Mouse (Mus musculus) stomach, embryonic 15.5 days (tissue): ENCODE measurements around the gene Olfr523. TPM values are rescaled to one million over a fixed set of nuclear protein-coding genes. Genes with fewer than 3 reads are reported as not detected.

Experiments used
- ATAC-seq: fragments of 200-750 bp; cut with Nextera tagmentation; 2 replicates; pipeline ENCODE4 v1.8.0; 2017; ENCODE audit warnings: low read depth, moderate number of reproducible peaks, moderate TSS enrichment; ENCODE audit not compliant: insufficient read depth, low FRiP score
- H3K27ac ChIP-seq: fragments of 300-500 bp; sonication (generic); 2 replicates; pipeline ENCODE4 v1.5.1; 2015; ENCODE audit warnings: mild to moderate bottlenecking, inconsistent platforms
- H3K27me3 ChIP-seq: fragments of 300-500 bp; sonication (generic); replicated peaks from 2 replicates; pipeline ENCODE4 v1.6.1; 2015; ENCODE audit warnings: inconsistent platforms
- H3K36me3 ChIP-seq: fragments of 300-500 bp; sonication (generic); 2 replicates; pipeline ENCODE4 v1.6.1; 2015; ENCODE audit warnings: inconsistent platforms
- H3K4me1 ChIP-seq: fragments of 300-500 bp; sonication (generic); 2 replicates; pipeline ENCODE4 v1.6.1; 2015; ENCODE audit warnings: inconsistent platforms
- H3K4me2 ChIP-seq: fragments of 300-500 bp; sonication (generic); 2 replicates; pipeline ENCODE4 v1.6.1; 2015; ENCODE audit warnings: mild to moderate bottlenecking, inconsistent platforms
- H3K4me3 ChIP-seq: fragments of 300-500 bp; sonication (generic); replicated peaks from 2 replicates; pipeline ENCODE4 v1.5.1; 2015; ENCODE audit warnings: inconsistent platforms
- H3K9ac ChIP-seq: fragments of 300-500 bp; sonication (generic); 2 replicates; pipeline ENCODE4 v1.6.1; 2015; ENCODE audit warnings: inconsistent platforms
- H3K9me3 ChIP-seq: fragments of 300-500 bp; sonication (generic); 2 replicates; pipeline ENCODE4 v1.6.1; 2016; ENCODE audit warnings: inconsistent platforms
- WGBS: fragments of 180-500 bp; shearing (Covaris S2); methylation state at CpG from one replicate; pipeline ENCODE4 v1.1.7; 2015; 5-methylcytosine and 5-hydroxymethylcytosine counted together
- polyA plus RNA-seq: library from polyadenylated mRNA; unstranded; fragments of >200 nt; fragmentation: Nextera tagmentation; extraction: Ambion mirVana; gene quantifications from 2 replicates; pipeline ENCODE4 v1.2.1, GENCODE M21; 2015

Olfr523 gene
- polyA plus RNA-seq, 1 experiment from 2014 or later = not detected

DNA sequence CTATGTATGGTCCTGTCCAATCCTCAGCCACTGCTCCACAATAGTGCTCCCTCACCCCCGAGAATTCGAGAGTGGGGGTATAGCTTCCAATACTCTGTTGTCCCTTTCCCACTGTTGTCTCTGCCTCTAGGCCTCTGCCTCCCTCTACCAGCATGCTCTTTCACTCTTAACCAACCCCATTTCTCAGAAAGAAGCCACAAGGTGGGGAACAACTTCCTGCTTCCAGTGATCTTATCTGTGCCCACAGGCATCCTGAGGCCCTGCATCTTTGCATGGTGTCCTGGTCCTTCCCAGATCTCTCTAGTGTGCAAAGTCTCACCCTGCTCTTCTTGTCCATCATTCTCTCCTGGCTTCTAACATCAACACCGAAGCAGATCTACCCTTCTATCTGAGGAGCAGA is 33.9 kb downstream of the Olfr523 start:
- Histone ChIP-seq H3K4me2 (no peak overlapping the region), H3K36me3 (no peaks in the 10 kb centered on the region), H3K9ac (no peak overlapping the region), H3K4me1 (no peaks in the 10 kb centered on the region), H3K4me3 (no peak overlapping the region), H3K27ac (no peak overlapping the region), H3K27me3 (no peaks in the 10 kb centered on the region), H3K9me3 (no peaks in the 10 kb centered on the region)
- ATAC-seq = no peak
- WGBS = 78% methylated on average over 3 of the region's 3 CpGs

DNA sequence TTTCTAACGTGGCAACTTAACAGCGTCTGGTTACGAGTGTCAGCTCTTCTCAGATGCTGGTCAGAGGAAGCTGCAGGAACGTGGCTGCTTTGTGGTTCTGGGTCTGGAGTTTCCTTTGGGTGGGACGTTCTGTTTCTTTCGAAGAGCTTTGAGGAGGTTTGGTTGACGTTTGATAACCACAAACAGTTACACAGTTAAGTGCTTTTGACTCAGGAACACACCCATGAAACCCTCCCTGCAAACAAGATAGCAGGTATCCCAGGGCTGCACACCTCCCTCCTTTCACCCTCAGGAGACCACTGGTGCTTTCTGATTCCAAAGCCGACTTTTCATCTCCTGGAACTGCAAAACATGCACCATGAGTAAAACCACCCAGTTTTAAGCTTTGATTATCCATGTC is 35.1 kb downstream of the Olfr523 start:
- H3K4me1 ChIP-seq = no peaks in the 10 kb centered on the region
- 63% methylated on average over 8 of the region's 8 CpGs for WGBS
- no peak overlapping the region for H3K4me2 ChIP-seq
- no peaks in the 10 kb centered on the region for H3K9me3 ChIP-seq
- 0 out of 2 replicates have a peak, but pooled peaks have one; percentile 31 for ATAC-seq
- no peak overlapping the region for H3K27ac ChIP-seq
- H3K9ac ChIP-seq = no peak overlapping the region
- no peaks in the 10 kb centered on the region for H3K27me3 ChIP-seq
- no peak overlapping the region for H3K4me3 ChIP-seq
- no peaks in the 10 kb centered on the region for H3K36me3 ChIP-seq

DNA sequence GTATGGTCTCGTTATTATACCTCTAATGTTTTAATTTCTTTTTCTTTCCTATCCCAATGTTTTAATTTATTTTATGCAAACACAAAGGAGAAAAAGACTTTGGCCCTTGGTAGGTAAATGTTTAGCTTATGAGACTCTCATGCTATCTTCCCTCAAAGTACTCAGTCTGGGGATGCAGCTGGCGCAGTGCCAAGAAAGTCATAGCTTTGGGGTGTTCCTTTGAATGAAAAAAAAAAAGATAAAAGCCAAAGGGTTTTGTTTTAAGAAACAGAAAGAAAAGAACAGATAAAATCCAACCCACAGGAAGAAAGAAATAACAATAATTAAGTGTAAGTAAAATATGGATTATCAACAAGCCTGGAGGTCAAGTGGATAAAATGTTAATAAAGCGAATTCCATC is 35.7 kb downstream of the Olfr523 start:
- H3K4me1 ChIP-seq = no peaks in the 10 kb centered on the region
- no peak for ATAC-seq
- 69% methylated on average over 3 of the region's 3 CpGs for WGBS
- no peak overlapping the region for H3K4me3 ChIP-seq
- H3K36me3 ChIP-seq = no peaks in the 10 kb centered on the region
- no peak overlapping the region for H3K4me2 ChIP-seq
- no peaks in the 10 kb centered on the region for H3K27me3 ChIP-seq
- H3K27ac ChIP-seq = no peak overlapping the region
- no peaks in the 10 kb centered on the region for H3K9me3 ChIP-seq
- no peak overlapping the region for H3K9ac ChIP-seq

DNA sequence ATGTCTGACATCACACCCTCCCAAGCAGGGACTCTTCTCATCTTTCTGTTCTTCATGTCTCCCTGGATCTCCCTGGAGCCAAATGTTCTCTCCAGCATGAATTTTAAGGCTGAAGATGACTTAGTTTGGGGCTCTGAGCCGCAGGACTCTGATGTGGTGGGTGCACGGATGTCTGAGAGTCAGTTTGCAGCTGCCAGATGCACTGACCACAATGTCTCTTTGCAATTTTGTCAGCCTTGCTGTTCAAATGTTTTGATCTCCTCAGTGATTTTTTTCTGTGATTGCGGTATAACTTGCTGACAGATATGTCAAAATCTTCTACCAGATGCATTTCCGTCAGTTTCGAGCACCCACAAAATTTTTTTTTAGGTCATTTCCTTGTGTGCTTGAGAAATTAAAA is 40.8 kb downstream of the Olfr523 start:
- WGBS = 77% methylated on average over 5 of the region's 5 CpGs
- Histone ChIP-seq H3K27ac (no peak overlapping the region), H3K4me2 (no peak overlapping the region), H3K36me3 (no peaks in the 10 kb centered on the region), H3K4me1 (no peaks in the 10 kb centered on the region), H3K27me3 (no peaks in the 10 kb centered on the region), H3K9me3 (no peaks in the 10 kb centered on the region), H3K4me3 (no peak overlapping the region), H3K9ac (no peak overlapping the region)
- ATAC-seq = no peak

DNA sequence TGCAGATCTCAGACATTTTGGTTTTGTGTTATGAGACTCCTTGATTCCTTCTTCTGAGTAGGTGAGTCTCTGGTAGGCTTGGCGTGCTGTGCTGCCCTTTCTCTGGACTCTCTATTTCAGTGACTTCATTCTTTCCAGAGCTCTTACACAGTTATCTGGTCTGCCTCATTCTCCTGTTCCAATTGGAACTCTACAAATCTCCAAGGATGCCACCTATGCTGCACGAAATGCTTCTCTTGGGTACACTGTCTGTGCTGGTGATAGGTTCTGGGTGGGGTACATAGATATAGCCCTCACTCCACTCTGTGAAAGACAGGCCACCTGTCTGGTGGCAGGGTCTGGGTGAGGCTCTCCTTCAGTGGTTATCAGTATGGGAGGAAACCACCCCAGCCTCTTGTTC is 45.0 kb downstream of the Olfr523 start, which contains the start of gene Cd163l1:
TSS of gene Cd163l1 (plus strand) at position 301 of the 400 bp plus-strand sequence.
- no peaks in the 10 kb centered on the region for H3K27me3 ChIP-seq
- H3K9ac ChIP-seq = no peak within 1 kb of the TSS
- H3K4me1 ChIP-seq = no peaks in the 10 kb centered on the region
- 88% methylated on average over 2 of the region's 2 CpGs for WGBS
- no peak within 1 kb of the TSS for H3K4me3 ChIP-seq
- H3K27ac ChIP-seq = no peak within 1 kb of the TSS
- no peak within 1 kb of the TSS for H3K4me2 ChIP-seq
- no peak for ATAC-seq
- no peaks in the 10 kb centered on the region for H3K9me3 ChIP-seq
- H3K36me3 ChIP-seq = no peaks in the 10 kb centered on the region

DNA sequence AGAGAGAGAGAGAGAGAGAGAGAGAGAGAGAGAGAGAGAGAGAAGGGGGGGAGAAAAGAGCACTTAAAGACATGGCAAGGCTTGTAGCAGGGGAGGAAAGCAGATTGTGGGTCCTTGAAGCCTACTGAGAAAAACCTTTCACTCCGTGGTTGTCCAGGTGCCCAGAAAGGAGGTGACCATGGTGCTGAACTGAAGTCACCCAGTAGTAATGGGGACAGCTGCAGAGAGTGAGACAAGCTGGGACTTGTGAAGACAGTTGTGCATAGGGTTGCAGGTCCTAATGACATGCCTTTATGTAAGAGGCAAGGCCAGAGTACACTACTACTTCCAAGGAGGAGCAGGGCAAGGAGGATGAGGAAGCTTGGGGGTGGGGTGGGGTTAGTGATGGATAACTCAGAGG is 46.3 kb downstream of the Olfr523 start:
- Histone ChIP-seq H3K4me2 (no peak overlapping the region), H3K27me3 (no peaks in the 10 kb centered on the region), H3K9ac (no peak overlapping the region), H3K9me3 (no peaks in the 10 kb centered on the region), H3K36me3 (no peaks in the 10 kb centered on the region), H3K4me3 (no peak overlapping the region), H3K27ac (no peak overlapping the region), H3K4me1 (no peaks in the 10 kb centered on the region)
- no peak for ATAC-seq
- WGBS = 16% methylated on average over 1 of the region's 1 CpGs

DNA sequence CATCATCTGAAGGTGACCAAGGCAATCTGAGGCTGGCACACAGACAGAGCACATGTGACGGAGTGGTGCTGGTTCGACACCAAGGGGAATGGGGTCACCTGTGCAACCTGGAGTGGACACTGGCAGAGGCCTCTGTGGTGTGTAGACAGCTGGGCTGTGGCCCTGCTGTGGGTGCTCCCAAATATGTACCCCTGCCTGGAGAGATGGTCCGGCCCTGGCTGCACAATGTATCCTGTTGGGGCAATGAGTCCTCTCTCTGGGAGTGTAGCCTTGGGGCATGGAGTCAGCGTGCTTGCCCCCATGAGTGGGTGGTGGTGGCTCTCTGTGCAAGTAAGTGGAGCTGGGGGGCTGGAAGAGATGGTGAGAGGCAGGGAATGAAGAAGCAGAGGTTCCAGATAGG is 47.4 kb downstream of the Olfr523 start:
- Histone ChIP-seq H3K4me2 (no peak overlapping the region), H3K9ac (no peak overlapping the region), H3K27ac (no peak overlapping the region), H3K36me3 (no peaks in the 10 kb centered on the region), H3K27me3 (no peaks in the 10 kb centered on the region), H3K9me3 (no peaks in the 10 kb centered on the region), H3K4me3 (no peak overlapping the region), H3K4me1 (no peaks in the 10 kb centered on the region)
- 74% methylated on average over 4 of the region's 4 CpGs for WGBS
- no peak for ATAC-seq

DNA sequence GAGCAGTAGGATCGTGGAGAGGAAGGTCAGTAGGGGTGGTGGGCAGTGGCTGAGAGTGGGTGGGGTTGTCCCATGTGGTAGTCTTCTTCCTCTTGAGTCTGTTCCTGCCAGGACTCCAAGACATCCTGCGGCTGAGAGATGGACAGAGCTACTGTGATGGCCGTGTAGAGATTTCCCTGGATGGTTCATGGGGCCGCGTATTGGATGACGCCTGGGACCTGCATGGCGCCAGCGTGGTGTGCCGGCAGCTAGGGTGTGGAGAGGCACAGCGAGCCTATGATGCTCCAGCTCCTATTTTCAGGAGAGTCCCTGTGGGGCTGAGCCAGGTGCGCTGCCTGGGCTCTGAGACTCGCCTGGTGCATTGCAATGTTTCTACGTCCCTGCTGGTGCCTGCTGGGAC is 51.2 kb downstream of the Olfr523 start:
- no peaks in the 10 kb centered on the region for H3K27me3 ChIP-seq
- H3K27ac ChIP-seq = no peak overlapping the region
- H3K4me1 ChIP-seq = no peaks in the 10 kb centered on the region
- no peak for ATAC-seq
- no peak overlapping the region for H3K4me3 ChIP-seq
- no peak overlapping the region for H3K9ac ChIP-seq
- no peaks in the 10 kb centered on the region for H3K9me3 ChIP-seq
- H3K36me3 ChIP-seq = no peaks in the 10 kb centered on the region
- H3K4me2 ChIP-seq = no peak overlapping the region
- 76% methylated on average over 13 of the region's 13 CpGs for WGBS

Other genes with a start within 250 kb of the Olfr523 start
- gene Utf1, start 229.4 kb upstream of the Olfr523 start, polyA plus RNA-seq = 0.10 TPM in 1 of 2 replicates, not detected in the other
- 0.21 and 0.45 TPM in 2 replicates for gene 6430531B16Rik, start 194.5 kb upstream of the Olfr523 start, polyA plus RNA-seq
- gene Adam8, start 180.7 kb upstream of the Olfr523 start, polyA plus RNA-seq = 2.5 and 2.7 TPM in 2 replicates
- gene Zfp511, start 136.8 kb upstream of the Olfr523 start, polyA plus RNA-seq = 34.8 and 35.7 TPM in 2 replicates
- 43.8 and 44.8 TPM in 2 replicates for gene Tubgcp2, start 136.5 kb upstream of the Olfr523 start, polyA plus RNA-seq
- not detected in 2 replicates for gene Msx3, start 124.1 kb upstream of the Olfr523 start, polyA plus RNA-seq
- gene Caly, start 90.7 kb upstream of the Olfr523 start, polyA plus RNA-seq = 3.4 and 3.6 TPM in 2 replicates
- 165 and 169 TPM in 2 replicates for gene Prap1, start 79.8 kb upstream of the Olfr523 start, polyA plus RNA-seq
- gene Fuom, start 70.8 kb upstream of the Olfr523 start, polyA plus RNA-seq = 32.4 and 41.4 TPM in 2 replicates
- gene Paox, start 57.4 kb upstream of the Olfr523 start, polyA plus RNA-seq = 30.6 and 33.7 TPM in 2 replicates
- 155 and 165 TPM in 2 replicates for gene Echs1, start 56.7 kb upstream of the Olfr523 start, polyA plus RNA-seq
- gene Mtg1, start 35.7 kb upstream of the Olfr523 start, polyA plus RNA-seq = 23.5 and 26.9 TPM in 2 replicates
- 1.0 and 1.4 TPM in 2 replicates for gene Sprn, start 18.3 kb upstream of the Olfr523 start, polyA plus RNA-seq
- gene Olfr522, start 8.5 kb upstream of the Olfr523 start, polyA plus RNA-seq = not detected in 2 replicates
- gene Olfr524, start 32.7 kb downstream of the Olfr523 start, polyA plus RNA-seq = not detected in 2 replicates
- 0.08 and 0.17 TPM in 2 replicates for gene Cd163l1, start 45.0 kb downstream of the Olfr523 start, polyA plus RNA-seq
- gene 5830411N06Rik, start 74.1 kb downstream of the Olfr523 start, polyA plus RNA-seq = not detected in 2 replicates
- gene Olfr525, start 147.6 kb downstream of the Olfr523 start, polyA plus RNA-seq = not detected in 2 replicates
- not detected in 2 replicates for gene Olfr527, start 160.8 kb downstream of the Olfr523 start, polyA plus RNA-seq
- not detected in 2 replicates for gene Olfr60, start 188.5 kb downstream of the Olfr523 start, polyA plus RNA-seq
- gene Olfr530, start 203.1 kb downstream of the Olfr523 start, polyA plus RNA-seq = not detected in 2 replicates
- not detected in 2 replicates for gene Olfr531, start 229.7 kb downstream of the Olfr523 start, polyA plus RNA-seq
- gene Olfr532, start 248.4 kb downstream of the Olfr523 start, polyA plus RNA-seq = not detected in 2 replicates